Mouse (Mus musculus) lung, postnatal 14 days (tissue): ENCODE measurements around the gene Ccer2.
A peak's percentile ranks its signal among the peaks of the same experiment; 100 is the strongest.

ENCODE experiments used
- DNase-seq: peaks from one replicate; pipeline ENCODE4 v3.0.0; 2021

Gene Ccer2

GRCm38 (mm10) chr7:28758623-28759022, 2.6 kb downstream of the Ccer2 start:
- no peak for DNase-seq

- no peak for DNase-seq
These were observed 5.9 kb downstream of the Ccer2 start for GRCm38 (mm10) chr7:28761907-28762306.

GRCm38 (mm10) chr7:28765211-28765610, 9.2 kb downstream of the Ccer2 start:
- no peak for DNase-seq

GRCm38 (mm10) chr7:28766173-28766879, 10.4 kb downstream of the Ccer2 start, which contains the start of gene Sirt2:
TSS of gene Sirt2 (plus strand) at chr7:28766735.
- peak; percentile 96 for DNase-seq

GRCm38 (mm10) chr7:28766910-28767309, 10.9 kb downstream of the Ccer2 start:
- no peak for DNase-seq

GRCm38 (mm10) chr7:28767462-28767965, 11.5 kb downstream of the Ccer2 start, which contains the start of gene Nfkbib:
TSS of gene Nfkbib (minus strand) at chr7:28767512.
- no peak for DNase-seq

GRCm38 (mm10) chr7:28769414-28769958, 13.5 kb downstream of the Ccer2 start:
- no peak for DNase-seq

GRCm38 (mm10) chr7:28770309-28770708, 14.3 kb downstream of the Ccer2 start:
- DNase-seq: no peak

- DNase-seq: peak; percentile 35
These were observed 15.9 kb downstream of the Ccer2 start for GRCm38 (mm10) chr7:28771867-28772266.

GRCm38 (mm10) chr7:28773163-28773562, 17.2 kb downstream of the Ccer2 start:
- no peak for DNase-seq

- no peak for DNase-seq
These were observed 18.2 kb downstream of the Ccer2 start for GRCm38 (mm10) chr7:28774164-28774563.

- DNase-seq: no peak
These were observed 19.2 kb downstream of the Ccer2 start for GRCm38 (mm10) chr7:28775129-28775528.

- no peak for DNase-seq
These were observed 22.9 kb downstream of the Ccer2 start for GRCm38 (mm10) chr7:28778825-28779224.

- DNase-seq: peak; percentile 94
These were observed 24.2 kb downstream of the Ccer2 start for GRCm38 (mm10) chr7:28780067-28780658.

- DNase-seq: no peak
These were observed 24.9 kb downstream of the Ccer2 start for GRCm38 (mm10) chr7:28780857-28781256.

- DNase-seq: no peak
These were observed 25.3 kb downstream of the Ccer2 start for GRCm38 (mm10) chr7:28781261-28781663.

GRCm38 (mm10) chr7:28785161-28785560, 29.2 kb downstream of the Ccer2 start:
- no peak for DNase-seq

- no peak for DNase-seq
These were observed 31.9 kb downstream of the Ccer2 start for GRCm38 (mm10) chr7:28787884-28788283.

- peak; percentile 36 for DNase-seq
These were observed 32.6 kb downstream of the Ccer2 start, which contains the start of gene Rinl for GRCm38 (mm10) chr7:28788307-28789195. TSS of gene Rinl (plus strand) at chr7:28788969.

- DNase-seq: no peak
These were observed 33.3 kb downstream of the Ccer2 start for GRCm38 (mm10) chr7:28789235-28789634.

GRCm38 (mm10) chr7:28790066-28790806, 34.3 kb downstream of the Ccer2 start:
- DNase-seq: no peak

- DNase-seq: no peak
These were observed 35.7 kb downstream of the Ccer2 start for GRCm38 (mm10) chr7:28791706-28792105.
